Mouse (Mus musculus) cortical plate, adult 2 months (tissue): Measurements from ENCODE around the gene Ascc1.

ENCODE experiments used
- CTCF ChIP-seq: fragments of 200-500 bp; IDR thresholded peaks from 2 replicates; pipeline ENCODE4 v1.5.1; 2011; ENCODE audit warnings: mild to moderate bottlenecking, control low read depth, low read length; ENCODE audit not compliant: insufficient read depth; ENCODE audit errors: extremely low read depth
- POLR2A ChIP-seq: fragments of 200-500 bp; IDR thresholded peaks from 2 replicates; pipeline ENCODE4 v1.6.1; 2011; ENCODE audit warnings: mild to moderate bottlenecking, low read length, control low read depth; ENCODE audit not compliant: insufficient read depth; ENCODE audit errors: extremely low read depth

DNA sequence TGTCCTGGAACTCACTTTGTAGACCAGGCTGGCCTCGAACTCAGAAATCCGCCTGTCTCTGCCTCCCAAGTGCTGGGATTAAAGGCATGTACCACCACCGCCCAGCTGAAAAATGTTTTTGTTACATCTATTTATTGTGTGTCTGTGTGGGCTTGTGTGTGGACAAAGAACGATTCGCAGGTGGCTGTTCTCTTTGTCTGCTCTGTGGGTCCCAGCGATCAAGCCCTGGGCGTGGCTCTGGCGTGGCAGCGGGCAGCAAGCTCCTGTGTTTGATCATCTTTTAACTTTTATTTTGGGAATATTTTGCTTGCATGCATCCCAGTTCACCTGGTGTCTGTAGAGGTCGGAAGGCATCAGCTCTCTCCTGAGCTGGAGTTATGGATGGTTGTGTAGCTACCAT lies 48.0 kb downstream of the Ascc1 start:
- TF ChIP-seq CTCF (no peak), POLR2A (no peak)
